Mouse (Mus musculus): ENCODE results near the gene Calu.
"Not testable (repeated sequence)": the region's sequence is repeated elsewhere in the genome, so short reads cannot be mapped to it uniquely, and the experiment has no call there.

Gene Calu

DNA sequence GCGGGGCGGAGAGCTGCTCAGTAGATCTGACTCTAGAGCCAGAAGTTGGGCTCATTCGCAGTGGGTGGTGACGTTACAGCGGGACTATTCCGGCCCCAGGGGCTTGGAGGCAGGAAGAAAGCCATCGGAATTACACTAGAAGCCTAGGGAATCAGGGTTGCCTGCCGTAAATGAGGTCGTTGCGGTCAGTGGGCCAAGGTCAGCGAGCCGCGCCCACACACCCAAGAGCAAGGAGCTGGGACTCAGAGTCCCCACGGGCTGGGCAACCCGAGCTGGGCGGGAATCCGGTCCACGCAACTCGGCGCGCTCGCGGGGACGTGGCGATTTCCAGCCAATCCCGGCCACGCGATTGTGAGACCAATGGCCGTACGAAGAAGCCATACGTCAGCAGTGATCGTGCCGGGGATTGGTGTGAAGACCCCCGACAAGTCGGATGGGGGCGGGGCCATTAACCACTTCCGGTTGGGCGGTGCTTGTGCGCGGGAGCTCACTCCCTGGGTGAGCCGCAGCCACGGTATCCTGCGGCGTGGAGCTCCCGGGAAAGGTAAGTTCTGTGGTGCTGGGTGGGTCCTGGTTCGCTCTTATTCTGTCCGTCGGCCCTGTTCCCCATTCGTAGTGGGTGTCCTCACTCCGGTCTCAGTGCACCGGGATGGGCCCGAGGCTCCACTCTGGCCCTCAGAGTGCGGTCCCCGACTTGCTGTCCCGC, at the start of gene Calu:
Gene Calu, plus strand, starts transcription at position 405 of the 706 bp plus-strand sequence.
- peak; percentile 99 to 100 for DNase-seq

DNA sequence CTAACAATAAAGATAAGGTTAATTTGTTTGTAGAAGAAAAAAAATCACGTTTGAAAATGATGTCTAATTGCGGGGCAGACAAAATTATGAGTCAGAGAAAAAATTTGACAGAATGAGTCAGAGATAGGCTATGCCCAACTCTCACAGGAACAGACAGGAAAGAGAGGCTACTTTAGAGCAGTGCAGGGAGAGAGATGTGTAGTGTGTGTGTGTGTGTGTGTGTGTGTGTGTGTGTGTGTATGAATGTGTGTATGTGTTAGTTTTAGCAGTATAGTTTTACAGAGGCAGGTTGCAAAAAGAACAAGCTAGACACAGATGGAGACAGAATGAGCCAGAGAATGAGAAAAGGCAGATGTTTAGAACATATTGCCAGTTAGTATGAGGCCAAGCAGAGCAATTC, 48.8 kb upstream of the Calu start:
- no peak for DNase-seq

DNA sequence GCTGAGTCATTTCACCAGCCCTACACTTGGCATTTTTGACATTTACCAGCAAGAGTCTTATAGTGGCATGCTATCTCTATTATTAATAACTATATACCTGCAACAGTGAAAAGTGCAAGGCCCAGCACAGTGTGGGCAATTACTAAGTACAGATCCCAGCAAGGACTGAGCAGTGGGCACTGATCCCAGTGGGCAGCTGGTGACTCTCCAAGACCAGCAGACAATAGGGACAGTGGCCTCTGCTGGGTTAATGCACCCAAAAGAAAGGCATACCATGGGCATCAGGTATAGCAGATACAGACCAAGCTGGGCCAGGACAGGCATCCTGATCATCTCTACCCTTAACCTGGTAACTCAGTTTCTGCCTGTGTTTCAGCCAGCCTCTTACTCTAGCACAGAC, 44.6 kb upstream of the Calu start:
- no peak for DNase-seq

DNA sequence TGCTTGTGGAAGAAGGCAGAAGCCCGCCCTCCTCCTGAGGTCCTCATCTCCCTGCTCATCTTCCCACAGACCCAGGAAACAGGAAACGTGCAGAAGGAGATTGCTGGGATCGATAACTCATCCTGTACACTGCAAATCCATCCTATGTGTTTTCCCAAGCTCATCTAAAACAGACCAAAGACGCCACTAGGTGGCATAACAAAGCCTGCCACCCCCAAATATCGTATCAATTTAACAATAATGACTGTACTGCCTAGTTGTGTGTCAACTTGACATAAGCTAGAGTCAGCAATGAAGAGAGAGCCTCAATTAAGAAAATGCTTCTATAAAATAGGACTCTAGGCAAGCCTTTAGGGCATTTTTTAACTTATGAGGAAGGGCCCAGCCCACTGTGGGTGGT, 44.1 kb upstream of the Calu start:
- DNase-seq: no peak

- no peak for DNase-seq
These were observed 42.4 kb upstream of the Calu start for GRCm38 (mm10) chr6:29305462-29305861.

DNA sequence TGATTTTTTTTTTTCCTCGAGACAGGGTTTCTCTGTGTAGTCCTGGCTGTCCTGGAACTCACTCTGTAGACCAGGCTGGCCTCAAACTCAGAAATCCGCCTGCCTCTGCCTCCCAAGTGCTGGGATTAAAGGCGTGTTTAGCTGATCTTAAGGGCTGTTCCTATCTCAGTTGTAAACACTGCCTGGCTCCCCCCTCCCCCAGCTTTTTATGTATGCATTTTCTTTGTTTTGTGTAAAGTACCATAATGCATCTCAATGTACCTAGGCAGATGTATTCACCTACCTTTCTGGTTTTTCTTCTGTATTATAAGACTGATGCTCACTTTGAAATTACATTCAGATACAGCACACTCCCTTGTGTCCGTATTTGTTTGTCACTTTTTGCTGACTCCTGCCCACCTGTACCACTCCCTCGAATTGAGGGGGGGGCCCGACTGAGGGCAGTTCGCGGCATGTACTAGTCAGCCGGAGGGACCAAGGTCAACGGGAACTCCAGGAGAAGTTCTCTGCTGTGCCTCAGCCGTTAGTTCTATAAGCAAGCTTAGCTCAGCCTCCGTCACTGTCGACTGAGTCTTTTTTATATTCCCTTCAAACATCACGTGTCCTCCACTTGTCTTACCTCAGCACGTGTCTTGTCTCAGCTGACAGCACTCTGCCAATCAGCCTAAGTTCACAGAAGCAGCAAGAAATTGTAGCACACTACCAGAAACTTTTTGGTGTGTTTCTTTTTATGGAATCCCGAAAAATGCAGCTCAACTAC, 38.8 kb upstream of the Calu start:
- DNase-seq: no peak

GRCm38 (mm10) chr6:29313690-29314202, 34.1 kb upstream of the Calu start:
- no peak for DNase-seq

DNA sequence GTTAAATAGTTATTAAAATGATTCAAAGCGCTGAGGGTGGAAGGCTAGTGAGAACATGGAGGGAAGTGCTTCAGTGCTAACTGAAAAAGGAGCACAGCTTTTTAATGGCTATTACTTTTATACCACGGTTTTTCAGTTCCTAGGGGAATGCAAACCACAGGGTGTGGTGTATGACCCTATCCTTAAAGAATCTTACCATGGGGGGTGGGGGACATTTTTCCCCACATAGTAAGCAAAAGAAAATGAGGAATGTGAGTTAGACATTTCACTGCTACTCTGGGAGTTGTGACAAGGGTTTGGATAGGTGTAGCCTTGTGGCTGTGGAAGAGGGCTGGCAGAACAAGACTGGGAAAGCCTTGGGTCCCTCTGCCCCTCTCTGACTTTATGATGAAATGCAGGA, 30.6 kb upstream of the Calu start:
- no peak for DNase-seq

- no peak for DNase-seq
These were observed 29.9 kb upstream of the Calu start for GRCm38 (mm10) chr6:29317941-29318340.

- no peak for DNase-seq
These were observed 29.0 kb upstream of the Calu start, which contains the start of gene Fam71f1 for GRCm38 (mm10) chr6:29318879-29319278. Fam71f1 (plus strand) TSS chr6:29319140.

DNA sequence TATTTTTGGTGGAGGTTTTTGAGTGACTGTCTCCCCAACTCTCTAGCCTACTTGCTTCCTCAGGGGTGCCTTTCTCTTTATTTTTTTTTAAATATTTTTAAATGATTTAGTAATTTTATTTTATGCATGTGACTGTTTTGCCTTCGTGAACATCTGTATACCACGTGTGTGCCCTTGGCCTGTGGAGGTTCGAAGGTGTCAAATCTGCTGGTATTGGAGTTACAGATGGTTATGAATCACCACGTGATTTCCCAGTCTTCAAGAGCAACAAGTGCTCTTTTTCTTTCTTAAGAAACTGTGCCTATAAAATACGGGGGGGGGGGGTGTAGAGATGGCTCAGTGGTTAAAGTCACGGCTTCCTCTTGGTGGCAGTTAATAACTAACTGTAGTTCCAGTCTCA, 26.3 kb upstream of the Calu start:
- DNase-seq: no peak

DNA sequence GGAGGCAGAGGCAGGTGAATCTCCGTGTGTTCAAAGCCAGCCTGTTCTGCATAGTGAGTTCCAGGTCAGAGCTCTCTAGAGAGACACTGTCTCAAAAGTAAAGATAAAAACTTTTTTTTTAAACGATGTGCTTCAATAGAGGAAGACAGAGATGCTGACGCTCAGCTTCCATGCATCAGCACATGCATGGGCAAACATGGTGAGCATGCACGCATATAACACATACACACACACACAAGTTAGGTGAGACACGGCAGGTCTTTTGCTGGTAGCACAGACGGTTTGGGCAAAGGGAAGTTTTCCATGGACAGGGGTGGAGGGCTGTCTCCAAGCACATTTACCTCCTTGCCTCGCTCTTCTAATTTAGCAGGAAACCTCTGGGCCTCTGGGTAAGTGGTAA, 25.7 kb upstream of the Calu start:
- DNase-seq: no peak

DNA sequence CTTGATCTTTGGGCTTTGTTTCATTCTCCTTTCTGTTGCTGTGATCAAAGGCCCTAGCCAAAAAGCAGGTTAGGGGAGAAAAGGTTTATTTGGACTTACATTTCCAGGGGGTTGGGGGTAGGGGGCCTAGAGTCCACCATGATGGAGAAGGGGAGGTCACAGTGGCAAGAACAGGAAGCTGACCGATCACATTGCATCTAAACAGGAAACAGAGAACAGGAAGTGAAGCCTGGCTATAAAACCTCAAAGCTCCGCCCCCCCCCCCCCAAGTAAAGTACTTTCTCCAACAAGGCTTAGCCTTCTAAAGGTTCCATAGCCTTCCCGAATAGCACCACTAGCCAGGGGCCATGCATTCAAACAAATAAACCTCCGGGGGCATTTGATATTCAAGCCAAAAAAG, 25.1 kb upstream of the Calu start:
- DNase-seq: no peak

DNA sequence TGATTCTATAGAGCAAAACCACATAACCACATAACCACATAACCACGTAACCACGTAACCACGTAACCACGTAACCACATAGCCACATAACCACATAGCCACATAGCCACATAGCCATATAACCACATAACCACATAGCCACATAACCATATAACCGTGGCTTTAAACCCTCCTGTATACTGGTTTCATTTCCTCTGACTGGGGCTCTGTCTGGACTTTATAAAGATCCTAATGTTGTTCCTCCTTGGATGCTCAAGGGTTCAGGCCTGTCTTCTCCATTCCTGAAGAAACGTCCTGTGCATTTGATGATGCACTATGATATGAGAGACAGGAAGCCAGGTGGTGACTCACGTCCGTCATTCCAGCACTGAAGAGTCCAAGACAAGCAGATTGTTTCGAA, 20.9 kb upstream of the Calu start:
- no peak for DNase-seq

DNA sequence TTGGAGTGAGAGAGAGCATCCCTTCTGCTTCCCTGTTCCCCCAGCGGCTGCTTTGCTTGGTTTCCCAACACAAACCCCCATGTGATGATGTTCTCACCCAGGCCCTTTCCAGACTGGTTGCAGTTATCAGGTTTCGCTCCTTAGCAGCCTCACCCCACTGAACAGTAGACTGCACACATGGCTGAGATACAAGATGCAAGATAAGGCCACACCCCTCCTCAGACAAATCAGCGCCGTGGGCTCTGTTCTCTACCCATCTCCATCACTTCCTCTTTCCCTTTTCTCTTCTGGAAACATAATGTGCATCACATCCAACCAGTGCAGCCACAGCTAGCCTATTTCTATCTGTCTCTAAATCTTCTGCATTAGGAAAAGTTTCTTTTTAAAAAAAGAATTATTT, 18.4 kb upstream of the Calu start:
- no peak for DNase-seq

- not testable (repeated sequence) for DNase-seq
These were observed 1.4 kb upstream of the Calu start for GRCm38 (mm10) chr6:29346512-29346911.

DNA sequence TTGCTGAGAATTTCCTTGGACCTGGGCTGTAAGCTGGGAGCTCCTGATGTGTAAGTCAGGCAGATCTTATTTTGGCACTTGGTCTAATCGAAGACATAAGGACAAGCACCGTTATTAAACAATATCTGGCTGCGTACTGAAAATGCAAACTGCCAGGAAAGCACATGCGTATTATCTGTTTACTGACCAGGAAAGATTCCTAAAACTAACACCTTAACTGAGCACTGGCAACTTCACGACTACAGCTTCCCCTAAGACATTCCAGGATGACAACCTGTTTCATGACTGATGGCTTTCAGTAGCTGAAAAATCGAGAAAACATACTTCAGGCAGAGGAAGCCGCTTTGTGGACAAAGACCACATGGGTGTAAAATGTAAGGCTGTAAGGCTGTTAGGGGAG, 680 bp upstream of the Calu start:
- no peak for DNase-seq

- no peak for DNase-seq
These were observed 479 bp downstream of the Calu start for GRCm38 (mm10) chr6:29348371-29348724.

- DNase-seq: no peak
These were observed 3.7 kb downstream of the Calu start for GRCm38 (mm10) chr6:29351613-29352012.

DNA sequence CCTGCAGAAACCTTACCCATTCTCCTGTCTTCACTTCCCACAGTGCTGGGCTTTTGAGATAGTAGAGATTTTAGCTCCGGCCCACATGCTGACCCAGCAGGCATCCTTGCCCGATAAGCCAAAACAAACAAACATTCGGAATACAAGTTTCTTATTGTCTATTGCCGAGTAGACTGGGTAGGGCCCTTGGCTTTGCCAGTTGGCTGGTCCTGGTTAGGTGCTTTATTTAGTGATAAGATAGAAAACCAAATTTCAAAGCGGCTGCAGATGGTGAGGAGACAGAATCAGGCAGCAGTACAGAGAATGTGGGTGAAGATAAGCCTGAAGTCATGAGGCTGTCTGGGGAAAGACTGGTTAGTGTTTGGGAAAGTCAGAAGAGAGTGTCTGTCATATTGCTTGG, 4.9 kb downstream of the Calu start:
- DNase-seq: peak in 1 of 2 experiments; percentile 10

DNA sequence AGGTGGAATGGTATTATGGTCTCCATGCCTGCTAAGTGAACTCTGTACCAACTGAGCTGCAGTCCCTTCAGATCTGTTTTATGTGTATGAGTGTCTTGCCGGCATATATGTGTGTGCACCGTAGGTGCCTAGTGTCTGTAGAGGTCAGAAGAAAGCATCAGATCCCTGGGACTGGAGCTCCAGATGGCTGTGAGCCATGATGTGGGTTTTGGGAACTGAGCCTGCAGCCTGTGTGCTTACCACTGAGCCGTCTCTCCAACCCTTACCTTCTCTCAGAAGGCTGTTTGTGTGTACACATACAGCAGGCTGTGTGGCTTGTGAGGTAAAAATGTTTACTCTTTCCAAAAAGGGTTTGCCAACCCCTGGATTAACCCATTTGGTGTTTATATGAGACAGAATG, 11.5 kb downstream of the Calu start:
- DNase-seq: peak; percentile 14 to 22

GRCm38 (mm10) chr6:29360211-29360610, 12.3 kb downstream of the Calu start:
- no peak for DNase-seq

GRCm38 (mm10) chr6:29362246-29363128, 14.6 kb downstream of the Calu start:
- DNase-seq: peak in 1 of 2 experiments; percentile 18

Measured in cerebellum, postnatal 36 days (tissue).